Mouse (Mus musculus): ENCODE results near the gene Mllt6.
"Not testable (repeated sequence)": the region's sequence is repeated elsewhere in the genome, so short reads cannot be mapped to it uniquely, and the experiment has no call there.

Mllt6 gene

DNA sequence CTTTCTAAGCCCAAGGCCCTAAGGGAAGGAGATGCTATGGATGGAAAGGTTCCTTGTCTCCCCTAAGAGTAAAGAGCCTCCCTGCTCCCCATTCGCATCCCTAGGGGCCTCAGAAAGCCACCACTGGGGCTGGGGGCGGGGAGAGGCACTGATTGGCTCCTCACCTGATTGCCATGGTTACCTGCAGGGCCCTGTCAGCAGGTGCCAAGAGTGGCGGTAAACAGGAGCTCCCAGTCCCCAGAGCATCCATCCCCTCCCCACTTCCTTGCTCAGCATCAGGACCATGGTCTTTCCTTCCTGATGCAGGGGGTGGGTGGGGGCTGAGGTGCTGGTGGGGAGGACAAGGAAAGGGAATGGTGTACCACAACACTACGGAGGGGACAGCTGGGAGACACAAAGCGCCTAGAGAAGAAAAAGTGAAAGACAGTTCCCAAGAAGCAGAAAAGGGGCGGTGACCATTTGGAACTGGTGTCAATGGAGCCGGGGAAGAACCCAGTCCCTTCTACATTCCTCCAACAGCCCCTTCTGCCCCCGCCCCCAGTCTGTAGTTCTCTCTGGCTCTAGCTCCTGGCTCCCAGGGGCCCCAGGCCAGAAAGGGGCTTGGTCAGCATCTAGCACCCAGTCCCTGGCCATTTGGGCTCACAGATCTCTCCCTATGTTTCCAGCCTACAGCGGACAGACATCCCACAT lies 32.6 kb downstream of the Mllt6 start:
- no peak for DNase-seq (ENCODE audit: low spot score in 2 of 2)

DNA sequence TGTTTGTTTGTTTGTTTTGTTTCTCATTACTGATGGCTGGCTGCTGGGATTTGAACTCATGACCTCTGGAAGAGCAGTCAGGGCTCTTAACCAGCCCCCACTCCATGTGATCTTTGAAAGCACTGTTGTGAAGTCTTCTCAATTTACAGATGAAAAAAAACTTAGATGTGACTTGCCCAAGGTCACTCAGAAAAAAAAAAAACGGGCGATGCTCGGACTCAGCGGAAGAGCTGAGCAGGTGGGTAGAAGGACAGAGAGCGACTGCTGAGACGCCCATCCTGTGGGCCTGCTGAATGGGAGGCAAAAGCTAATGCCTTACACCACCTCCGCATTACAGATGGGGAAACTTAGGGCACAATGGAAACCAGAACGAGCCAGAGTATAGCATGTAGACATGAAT lies 33.5 kb downstream of the Mllt6 start:
- DNase-seq (ENCODE audit: low spot score in 2 of 2) = no peak

DNA sequence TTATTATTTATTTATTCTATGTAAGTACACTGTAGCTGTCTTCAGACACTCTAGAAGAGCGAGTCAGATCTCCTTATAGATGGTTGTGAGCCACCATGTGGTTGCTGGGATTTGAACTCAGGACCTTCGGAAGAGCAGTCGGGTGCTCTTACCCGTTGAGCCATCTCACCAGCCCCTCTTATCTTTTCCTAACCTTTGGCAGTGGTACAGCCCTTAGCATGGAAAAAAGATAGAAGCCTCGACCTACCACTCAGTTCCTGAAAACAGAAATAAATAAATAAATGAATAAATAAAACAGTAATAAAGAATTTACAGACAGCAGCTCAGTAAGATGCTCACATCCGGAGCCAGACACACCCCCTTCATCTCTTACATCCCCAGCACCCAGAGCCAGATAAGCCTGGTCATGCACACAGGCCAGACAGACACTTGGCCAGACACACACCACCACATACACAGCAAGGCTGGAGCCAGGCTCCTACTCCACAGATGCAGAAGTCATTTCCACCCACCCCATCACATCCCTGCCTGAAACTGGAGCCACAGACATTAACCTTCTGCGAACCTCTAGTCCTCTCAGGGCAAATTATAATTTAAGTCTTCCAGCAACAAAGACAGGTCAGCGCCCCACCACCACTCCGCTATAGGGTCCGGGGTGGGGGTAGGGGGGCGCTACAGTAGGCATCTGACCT lies 34.1 kb downstream of the Mllt6 start:
- DNase-seq (ENCODE audit: low spot score in 2 of 2) = no peak

DNA sequence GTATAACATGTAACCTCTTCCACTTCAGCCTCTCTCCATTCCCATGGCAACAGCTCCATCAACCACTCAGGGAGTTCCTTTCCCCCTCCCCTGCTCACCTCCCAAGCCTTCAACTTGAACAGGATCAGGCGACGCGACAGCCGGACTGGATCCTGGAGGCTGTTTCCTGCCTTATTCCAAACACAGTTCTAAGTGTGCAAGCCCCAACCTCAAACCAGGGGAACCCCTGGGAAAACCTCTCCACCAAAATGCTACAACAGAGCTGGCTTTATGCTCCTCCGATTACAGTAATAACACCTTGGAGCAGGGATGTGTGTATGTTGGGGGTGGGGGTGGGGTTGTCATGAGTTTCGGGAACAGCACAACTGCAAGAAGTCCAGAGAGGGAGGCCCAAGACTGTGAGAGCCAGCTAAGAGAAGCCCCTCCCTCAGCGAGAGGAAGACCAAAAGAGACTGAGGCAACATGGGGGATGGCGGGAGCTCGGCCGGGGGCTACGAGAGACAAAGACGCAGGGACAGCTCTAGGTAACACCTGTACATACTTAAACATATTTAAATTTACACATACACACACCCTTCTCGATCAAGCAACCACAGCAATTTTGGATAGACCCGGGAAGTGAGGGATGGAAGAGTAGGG lies 34.8 kb downstream of the Mllt6 start:
- no peak for DNase-seq (ENCODE audit: low spot score in 2 of 2)

DNA sequence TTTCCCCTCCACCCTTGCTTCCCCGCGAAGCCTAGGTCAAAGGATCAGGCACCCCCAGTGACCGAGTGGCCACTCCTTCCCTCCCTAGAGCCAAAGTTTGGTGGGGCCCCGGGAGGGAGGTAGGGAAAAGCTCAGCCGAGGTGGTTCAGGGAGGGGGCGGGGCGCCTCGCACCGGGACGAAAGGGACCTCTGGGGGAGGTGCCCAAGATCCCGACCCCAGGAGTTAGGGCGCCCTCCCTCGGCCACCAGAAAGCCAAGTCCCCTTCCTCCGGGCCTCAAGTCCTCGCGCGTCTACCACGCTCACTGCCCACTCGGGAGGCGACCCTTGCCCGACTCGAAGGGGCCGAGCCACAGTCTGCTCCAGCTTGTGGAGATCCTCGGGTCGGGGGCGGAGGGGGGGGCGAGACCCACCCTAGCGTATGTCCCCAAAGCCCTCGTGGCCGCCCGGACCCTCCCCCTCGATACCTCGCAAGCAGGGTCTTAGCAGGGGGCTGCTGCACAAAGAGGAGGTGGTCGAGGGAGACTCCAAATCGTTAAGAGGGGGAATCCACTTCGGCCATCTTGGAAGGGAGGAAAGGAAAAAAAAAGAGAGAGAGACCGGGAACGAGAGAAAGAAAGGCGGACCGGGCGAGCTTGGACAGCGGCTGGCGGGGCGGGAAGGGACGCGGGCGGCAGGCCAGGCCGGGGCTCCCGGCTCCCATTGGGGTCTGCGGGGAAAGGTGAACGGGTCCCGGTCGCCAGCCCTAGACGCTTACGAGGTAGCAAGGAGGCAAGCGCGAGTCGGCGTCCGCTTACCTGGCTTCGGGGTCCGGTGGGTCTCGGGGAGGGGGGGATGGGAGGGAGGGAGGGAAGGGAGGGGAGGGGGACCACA lies 35.8 kb downstream of the Mllt6 start:
- DNase-seq (ENCODE audit: low spot score in 2 of 2) = no peak

DNA sequence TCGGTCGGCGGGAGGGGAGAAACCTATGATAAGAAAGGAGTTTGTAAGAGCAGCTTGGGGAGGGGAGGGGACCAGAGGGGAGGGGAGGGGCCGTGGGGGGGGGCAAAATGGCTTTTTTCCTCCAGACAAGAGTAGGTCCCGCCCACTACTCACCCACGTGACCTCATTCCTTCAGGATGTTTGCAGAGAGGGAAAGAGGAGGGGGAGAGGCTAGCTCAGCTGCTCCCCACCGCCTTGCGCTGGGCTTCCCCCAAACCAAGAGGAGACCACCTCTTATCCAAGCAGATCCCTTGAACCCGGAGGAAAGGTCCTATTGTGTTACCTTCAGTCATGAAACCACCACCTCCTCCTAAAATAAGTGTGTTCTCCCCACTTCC lies 36.4 kb downstream of the Mllt6 start:
- peak; percentile 79 to 84 for DNase-seq (ENCODE audit: low spot score in 2 of 2)

DNA sequence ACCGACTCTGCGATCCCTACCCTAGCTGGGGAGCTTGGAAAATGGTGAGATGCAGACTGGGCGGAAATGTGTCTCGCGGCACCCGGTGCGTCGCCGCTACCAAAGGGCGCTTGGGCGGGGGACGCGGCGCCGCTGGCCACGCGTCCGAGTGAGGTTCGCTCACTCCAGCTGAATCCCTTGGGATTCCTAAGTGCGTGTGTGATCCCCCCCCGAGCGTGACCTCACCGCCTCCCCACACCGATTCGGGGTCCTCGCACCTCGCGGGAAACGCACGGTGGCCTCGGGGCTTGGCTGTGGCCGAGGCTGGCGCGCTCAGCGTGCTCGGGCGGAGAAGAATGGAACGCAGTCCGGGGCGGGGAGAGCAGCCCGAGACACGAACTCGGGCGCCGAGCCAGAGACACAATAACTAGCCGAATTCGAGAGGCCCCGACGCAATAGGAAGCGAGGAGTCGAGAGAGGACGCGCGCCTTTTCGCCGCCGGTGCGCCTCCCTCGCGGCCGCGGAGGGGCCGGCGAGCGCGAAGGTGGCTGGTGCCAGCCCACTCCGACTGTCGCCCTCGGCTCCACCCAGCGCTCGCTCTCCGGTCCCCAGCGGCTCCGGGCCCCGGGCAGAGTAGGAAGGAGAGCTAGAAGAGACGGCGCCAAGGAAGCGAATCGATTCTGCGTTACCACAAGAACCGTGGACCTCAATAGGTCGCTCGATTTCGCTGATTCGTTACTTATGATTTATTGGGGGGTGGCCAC lies 37.0 kb downstream of the Mllt6 start, which contains the start of gene Pcgf2:
Gene Pcgf2 (minus strand): TSS at position 495 of the 743 bp plus-strand sequence.
- DNase-seq (ENCODE audit: low spot score in 2 of 2) = peak in 1 of 2 experiments; percentile 71

DNA sequence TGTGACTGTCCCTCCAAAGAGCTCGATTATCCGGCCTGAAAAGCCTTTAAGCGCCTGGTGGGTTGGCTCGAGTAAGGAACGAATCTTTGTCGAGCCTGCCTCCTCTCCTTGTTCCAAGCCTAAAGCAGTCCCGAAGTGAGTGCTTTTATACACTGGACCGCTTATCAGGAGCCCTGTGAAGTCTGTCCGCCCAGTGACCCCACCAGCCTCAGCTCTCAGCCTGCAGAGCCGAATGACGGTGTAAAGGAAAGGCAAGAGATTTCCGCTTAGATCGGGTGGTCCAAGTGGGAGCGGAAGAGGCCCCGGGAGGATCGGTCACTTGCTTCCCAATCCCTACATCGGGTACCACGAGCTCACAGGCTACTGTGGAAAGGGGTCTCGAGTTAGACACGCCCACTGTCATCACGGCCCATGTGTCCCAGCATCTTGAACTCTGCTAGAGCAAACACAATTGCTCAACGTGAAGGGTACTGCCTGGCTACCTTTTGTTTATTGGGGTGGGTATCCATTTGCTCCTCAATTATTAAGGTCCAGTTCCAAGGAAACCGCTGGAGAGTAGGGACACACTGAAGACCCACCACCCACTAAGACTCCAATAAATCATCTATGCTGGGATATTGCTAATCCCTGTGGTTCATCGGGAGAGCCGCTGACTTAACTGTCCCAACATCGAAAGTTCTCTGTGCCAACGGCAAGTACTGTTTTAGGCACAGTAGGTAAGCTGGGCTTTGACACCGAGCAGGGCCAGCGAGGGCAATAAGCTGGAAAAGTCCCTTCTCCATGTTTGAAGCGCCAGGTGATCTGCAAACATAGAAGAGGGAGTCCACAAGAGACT lies 37.7 kb downstream of the Mllt6 start:
- no peak for DNase-seq (ENCODE audit: low spot score in 2 of 2)

DNA sequence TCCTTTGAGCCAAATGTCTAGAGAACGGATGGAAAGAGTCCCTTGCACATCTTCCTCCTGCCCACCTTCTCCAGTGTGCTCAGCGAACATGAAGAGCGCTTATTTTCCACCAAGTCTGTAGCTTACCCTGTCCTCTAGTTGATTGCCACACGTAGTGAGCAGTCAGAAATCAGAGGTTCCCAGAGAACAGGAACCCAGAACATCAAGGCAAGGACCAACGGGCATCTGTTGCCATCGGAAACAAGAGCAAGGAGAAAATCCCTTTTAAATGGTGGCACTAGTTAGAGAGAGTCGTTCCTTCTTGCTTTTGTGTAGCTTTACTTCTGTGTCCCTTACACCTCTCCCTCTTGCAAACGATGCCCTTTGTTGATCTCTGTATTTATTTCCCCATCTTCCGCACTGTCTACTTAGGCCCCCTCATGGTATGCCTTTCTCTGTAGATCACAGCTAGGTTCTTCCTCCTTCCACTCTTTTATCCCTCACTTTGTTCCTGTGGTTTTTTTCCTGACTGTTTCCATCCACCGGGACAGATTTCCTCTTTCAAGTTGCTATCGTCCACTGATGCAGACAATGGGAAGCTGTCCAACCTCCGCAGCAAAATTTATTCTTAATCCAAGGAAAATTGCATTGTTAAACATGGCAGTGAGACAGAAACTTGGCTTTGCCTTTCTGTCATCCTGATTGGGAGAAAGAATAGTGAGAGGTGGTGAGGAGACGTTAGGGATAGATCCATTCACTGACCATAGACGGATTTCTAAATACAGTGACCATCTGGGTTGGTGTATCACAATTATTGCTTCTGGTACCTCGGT lies 38.6 kb downstream of the Mllt6 start:
- no peak for DNase-seq (ENCODE audit: low spot score in 2 of 2)

DNA sequence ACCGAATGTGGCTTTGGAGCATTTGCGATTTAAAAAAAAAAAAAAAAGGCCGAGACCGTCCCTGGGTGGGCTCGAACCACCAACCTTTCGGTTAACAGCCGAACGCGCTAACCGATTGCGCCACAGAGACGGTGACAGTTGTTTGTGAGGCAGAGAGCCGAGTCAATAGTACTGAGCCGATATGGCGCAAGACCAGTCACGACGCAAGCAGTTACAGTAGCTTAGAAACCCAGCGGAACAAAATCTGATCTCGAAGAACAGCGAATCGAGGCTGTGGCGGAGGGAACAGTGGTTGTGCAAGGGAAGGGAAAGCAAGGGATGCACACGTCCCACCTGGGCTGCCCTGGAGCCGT lies 39.2 kb downstream of the Mllt6 start:
- peak; percentile 93 to 94 for DNase-seq (ENCODE audit: low spot score in 2 of 2)

DNA sequence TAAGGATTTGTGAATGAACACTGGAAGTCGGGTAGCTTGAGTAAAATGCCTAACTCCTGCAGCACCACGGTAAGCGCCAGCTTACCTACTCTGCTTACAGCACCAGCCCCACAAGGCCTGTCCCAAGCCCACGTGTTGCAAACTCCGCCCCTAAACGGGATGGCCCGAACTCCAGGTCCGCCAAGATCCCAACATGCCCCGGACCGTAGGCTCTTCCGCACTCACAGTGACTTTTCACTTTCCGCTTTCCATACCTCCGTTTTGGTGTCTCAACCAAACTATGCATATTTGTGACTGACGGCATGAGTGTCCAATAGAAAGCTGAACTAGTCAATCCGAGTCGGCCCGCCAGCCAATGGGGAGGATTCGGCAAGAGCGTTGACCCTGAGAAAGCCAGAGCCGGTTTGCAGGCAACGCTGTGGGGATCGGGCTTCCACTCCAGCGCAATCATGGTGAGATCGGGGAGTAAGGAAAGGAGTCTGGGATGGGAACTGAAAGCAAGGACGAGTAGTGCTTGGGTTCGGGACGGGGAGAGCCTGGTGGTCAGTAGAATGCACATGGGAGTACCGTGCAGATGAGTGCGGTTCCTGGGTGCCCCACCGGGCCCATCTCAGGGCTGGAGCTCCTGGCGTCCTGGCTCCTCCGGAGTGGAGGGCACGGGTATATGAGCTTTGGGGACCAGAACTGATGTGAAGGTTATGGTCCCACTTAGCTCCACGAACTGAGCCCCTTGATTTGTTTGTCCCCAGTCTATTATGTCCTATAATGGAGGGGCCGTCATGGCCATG lies 40.0 kb downstream of the Mllt6 start, which contains the start of gene Psmb3:
Gene Psmb3 (plus strand): TSS at position 361 of the 788 bp plus-strand sequence.
- DNase-seq (ENCODE audit: low spot score in 2 of 2) = peak; percentile 100

DNA sequence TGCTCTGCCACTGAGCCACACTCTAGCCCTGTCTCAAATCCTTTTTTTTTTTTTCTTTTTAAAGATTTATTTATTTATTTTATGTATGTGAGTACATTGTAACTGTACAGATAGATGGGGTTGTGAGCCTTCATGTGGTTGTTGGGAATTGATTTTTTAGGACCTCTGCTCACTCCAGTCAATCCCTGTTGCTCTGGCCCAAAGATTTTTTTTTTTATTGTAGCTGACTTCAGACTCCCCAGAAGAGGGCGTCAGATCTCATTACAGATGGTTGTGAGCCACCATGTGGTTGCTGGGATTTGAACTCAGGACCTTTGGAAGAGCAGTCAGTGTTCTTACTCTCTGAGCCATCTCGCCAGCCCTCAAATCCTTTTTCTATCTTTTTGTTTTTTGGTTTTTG lies 46.9 kb downstream of the Mllt6 start:
- DNase-seq (ENCODE audit: low spot score in 2 of 2) = not testable (repeated sequence)

DNA sequence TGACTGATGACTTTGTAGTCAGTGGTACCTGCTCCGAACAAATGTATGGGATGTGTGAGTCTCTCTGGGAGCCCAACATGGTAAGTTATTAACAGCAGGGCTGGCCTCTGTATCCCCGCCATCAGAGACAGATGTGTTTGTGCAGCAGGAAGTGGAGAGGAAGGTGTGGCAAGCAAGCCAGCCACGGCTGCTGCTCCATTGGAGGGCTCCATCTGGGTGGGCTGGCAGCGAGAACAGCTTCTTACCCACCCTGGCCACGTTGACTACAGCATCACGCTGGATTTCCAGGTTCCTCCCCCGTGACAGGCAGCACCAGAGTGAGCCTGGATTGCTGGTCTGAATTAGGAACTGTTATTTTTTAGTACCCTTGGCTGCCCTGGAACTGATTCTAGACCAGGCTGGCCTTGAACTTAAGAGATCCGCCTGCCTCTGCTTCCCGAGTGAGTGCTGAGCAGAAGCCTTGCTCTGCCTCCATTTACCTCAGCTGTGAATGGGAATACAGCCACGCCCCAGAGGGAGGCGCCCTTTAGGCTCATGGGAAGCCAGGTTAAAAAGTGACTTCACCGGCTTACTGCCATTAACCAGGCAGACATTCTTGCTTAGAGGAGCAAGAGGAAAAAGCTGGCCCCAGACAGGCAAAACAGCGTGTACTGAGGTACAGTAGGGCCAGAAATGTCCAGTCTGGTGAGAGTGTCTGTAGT lies 48.1 kb downstream of the Mllt6 start:
- no peak for DNase-seq (ENCODE audit: low spot score in 2 of 2)

DNA sequence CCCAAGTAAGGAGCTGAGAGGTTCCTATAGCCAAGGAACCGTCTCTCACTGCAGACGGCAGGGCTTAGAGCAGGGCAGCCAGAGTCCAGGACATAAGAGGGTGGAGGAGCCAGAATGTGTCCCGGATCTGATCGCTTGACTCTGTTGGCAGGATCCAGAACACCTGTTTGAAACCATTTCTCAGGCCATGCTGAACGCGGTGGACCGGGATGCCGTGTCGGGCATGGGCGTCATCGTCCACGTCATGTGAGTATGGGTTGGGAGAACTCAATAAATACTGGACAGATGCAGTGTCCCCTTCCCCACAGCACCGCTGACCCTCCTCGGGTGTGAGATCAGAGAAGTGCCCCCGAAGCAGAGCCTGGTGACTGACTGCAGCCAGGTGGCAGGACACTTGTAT lies 49.1 kb downstream of the Mllt6 start:
- DNase-seq (ENCODE audit: low spot score in 2 of 2) = no peak

DNA sequence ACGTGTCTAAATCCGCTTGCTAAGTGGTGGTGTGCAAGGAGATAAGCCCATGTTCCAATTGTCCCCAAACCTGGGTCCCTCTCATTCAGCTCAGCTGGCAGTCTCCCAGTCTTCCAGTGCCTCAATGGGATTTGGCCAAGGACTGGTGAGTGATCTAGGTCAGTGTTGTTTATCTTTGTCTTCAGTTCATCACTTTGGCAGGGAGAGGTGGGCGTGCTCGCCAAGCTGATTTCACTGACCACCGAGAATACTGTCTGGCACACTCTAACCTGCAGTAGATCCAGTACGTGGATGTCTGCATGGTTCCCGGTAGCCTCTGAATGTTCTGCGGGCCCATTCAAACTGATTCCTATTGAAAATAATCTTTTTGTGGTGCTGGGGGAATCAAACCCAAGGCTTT lies 50.7 kb downstream of the Mllt6 start:
- DNase-seq (ENCODE audit: low spot score in 2 of 2) = no peak

DNA sequence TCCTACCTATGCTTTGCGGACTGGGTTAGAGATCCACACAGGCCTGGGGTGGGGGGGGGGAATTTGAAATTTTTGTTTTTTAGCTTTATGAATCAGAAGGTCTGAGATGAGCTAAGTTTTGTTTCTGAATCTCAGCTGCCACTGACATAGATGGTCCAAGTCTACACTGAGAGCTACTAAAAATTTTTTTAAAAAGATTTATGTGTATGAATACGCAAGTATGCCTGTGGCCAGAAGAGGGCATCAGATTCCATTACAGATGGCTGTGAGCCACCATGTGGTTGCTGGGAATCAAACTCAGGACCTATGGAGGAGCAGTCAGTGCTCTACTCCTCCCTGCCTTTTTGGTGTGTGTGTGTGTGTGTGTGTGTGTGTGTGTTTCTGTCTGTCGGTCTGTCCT lies 51.1 kb downstream of the Mllt6 start:
- no peak for DNase-seq (ENCODE audit: low spot score in 2 of 2)

DNA sequence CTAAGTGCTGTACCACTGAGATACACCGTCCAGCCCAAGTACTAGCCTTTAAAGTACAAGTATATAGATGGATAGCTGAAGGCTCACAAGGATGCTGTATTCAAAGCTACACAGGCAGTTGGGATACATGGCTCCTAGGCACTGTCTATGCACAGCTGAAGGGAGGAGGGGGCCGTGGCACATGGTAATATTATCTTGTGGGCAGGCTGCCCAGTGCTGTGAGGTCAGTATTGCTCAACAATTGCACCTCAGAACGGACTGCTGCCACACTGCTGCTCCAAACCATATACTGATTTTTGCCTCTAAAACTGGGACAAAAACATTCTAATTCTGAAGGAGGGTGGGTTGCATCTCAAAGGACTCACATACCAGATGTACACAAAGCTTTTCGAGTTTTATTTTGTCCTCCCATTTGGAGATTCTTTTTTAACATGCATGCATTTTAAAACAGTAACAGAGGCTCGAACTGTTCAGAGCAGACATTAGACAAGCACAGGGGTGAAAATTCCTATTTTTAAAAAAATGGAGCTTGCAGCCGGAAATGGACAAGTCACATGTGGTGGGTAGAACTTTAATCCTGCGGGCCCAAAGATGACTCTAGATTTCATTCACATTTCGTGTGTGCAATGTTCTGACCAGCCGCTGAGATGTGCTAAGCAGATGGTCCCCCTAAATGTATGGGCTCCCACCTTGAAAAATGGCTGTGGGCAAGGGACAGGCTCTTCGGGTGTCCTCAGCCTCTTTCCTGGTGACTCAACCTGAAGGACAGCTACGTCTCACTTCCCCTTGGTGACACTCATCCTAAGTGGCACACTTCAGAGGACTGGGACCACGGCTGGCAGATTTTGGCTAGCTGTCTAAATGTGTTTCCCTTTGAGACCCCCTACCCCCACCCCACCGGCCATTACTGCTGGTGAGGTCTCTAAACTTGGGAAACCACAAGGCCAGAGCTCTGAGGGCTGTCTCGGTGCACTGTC lies 51.9 kb downstream of the Mllt6 start:
- DNase-seq (ENCODE audit: low spot score in 2 of 2) = peak in 1 of 2 experiments; percentile 55
